Mouse (Mus musculus) G1E-ER4 (cell line): Measurements from ENCODE around the gene Galnt7. TPM values are rescaled to one million over a fixed set of nuclear protein-coding genes. Genes with fewer than 3 reads are reported as not detected.

Source experiments
- GATA1 ChIP-seq: IDR thresholded peaks from one replicate; pipeline ENCODE4 v1.8.0; 2012; ENCODE audit warnings: low read length, inconsistent platforms
- polyA plus RNA-seq: library from polyadenylated mRNA; stranded (reverse); fragments of >175 nt; gene quantifications from 2 replicates; pipeline ENCODE4 v1.2.3, GENCODE M21; 2012

The Galnt7 gene
- polyA plus RNA-seq, 1 experiment = 1.6 TPM

DNA sequence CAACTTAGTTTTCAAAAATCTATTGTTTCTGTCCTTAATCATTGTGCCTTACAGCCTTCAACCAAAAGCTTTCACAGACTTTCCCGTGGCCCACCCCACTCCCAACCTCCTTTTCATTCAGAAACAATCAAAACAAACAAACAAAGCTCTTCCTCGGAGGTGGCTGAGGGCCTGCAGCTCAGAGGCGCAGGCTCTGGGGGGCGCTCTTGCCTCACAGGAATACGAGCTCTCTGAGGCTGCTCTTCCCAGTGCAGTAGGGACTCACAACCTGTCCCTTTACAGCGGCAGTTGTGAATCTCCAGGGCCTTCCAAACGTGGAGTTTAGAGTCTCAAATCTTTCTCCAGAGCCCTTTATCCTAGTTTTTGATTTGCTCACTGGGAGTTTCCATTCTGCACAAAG lies 78.4 kb downstream of the Galnt7 start:
- no peak for TF ChIP-seq GATA1

DNA sequence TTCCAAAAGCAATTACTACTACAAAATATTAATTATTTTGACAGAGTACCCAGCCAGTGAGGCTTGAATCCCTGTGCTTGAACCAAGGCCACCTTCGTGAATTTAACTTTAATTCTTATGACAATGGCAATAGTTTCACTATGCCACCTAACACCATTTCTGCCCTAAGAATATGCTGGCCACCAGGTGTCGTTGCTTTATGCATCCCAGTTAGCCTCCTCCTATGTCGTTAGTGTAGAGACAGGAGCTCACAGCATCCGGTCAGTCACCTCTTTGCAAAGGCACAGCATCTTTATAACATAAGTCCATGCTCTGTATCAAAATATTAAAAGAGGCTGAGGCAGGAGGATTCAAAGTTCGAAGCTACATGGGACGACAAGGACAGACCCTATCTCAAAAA lies 79.0 kb downstream of the Galnt7 start:
- no peak for TF ChIP-seq GATA1

DNA sequence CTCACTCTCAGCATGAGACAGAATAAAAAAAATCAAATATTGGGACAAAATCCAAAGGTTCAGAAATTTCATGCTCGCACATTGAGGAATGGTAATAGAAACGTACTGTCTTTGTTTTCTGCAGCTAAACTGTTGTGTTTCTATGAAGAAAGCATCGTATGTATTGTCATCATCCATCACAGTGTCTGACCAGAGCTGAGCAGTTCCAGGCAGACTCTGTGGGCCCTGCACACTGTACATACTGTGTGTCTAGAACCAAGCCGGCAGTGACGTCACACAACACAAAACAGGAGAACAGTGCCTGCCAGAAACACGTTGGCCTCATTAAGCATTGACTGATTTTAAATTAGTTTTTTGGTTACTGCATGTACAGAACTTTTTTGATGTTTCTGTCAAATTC lies 82.9 kb downstream of the Galnt7 start:
- no peak for TF ChIP-seq GATA1

DNA sequence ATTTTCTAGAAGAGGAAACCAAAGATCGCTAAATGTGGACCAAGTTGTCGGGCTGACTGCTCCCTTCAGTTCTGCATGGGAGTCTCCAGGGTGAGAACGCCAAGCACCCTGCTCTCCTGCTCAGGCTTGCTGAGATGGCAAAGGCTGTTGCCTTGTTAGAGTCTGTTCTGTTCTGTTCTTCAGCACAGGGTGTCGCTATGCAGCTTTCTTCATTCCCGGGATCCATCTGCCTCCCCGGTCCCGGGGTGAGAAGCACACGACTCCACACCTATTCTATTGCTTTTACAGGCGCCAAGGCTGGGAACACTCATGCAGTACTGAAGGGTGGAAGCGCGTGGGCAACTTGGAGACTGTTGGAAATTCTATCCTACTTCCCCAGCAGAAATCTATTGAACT lies 83.4 kb downstream of the Galnt7 start:
- TF ChIP-seq GATA1 = no peak

- TF ChIP-seq GATA1 = no peak
Measured at GRCm38 (mm10) chr8:57568633-57569399, 84.0 kb downstream of the Galnt7 start.

DNA sequence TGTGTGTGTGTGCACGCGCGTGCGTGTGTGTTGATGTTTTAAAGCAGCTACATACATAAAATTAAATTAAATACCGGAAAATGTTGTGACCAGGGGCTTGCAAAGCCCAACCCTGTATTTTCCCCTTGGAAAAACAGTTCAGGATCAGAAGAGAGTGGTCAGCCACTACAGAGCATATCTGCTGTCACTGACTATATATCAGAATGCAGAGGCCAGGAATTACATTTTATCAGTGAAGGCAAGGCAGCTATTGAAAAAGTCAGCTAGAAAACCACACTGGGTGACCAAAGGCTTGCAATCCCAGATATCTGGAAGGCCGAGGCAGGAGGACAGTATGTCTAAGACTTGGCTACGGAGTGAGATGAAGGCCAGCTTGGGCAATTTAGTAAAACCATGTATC lies 84.8 kb downstream of the Galnt7 start:
- no peak for TF ChIP-seq GATA1

- TF ChIP-seq GATA1 = no peak
Measured at GRCm38 (mm10) chr8:57565039-57565438, 87.8 kb downstream of the Galnt7 start.

DNA sequence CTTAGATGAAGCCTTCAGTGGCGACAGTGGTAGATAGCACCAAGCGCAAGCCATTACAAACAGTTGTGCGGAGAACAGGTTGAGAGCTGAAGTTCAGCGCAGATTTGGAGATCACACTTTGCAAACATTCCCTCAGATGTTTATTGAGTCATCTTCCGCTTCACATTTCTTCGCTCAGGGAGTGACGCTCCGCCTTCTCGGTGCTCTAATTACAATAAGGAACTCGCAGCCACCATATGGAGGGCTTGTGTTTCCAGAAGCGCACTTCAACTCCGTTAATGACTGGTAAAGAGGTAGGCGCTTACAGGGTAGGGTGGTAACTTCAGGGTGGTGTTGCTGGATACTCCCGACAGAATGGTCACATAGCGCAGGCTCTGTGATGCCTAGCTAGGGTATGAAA lies 89.1 kb downstream of the Galnt7 start:
- TF ChIP-seq GATA1 = no peak

- TF ChIP-seq GATA1 = no peak
Measured at GRCm38 (mm10) chr8:57562741-57563140, 90.1 kb downstream of the Galnt7 start.

DNA sequence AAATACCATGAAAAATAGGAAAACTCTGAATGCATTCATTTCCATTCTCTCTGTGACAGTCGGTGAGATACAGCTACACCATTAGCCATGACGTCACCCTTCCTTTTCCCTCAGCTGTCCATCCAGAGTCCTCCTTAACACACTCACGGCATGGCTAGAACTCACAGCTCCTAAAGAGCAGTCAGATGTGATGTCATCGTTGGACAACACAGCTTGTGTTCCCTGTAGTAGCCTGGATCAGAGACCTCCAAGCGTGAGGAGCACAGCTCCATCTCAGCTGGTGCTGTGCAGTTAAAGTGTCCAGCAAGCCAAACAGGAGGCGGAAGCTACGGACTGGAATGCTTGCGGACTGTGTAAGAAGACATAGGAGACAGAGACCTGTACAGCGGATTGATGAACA lies 91.9 kb downstream of the Galnt7 start:
- no peak for TF ChIP-seq GATA1

DNA sequence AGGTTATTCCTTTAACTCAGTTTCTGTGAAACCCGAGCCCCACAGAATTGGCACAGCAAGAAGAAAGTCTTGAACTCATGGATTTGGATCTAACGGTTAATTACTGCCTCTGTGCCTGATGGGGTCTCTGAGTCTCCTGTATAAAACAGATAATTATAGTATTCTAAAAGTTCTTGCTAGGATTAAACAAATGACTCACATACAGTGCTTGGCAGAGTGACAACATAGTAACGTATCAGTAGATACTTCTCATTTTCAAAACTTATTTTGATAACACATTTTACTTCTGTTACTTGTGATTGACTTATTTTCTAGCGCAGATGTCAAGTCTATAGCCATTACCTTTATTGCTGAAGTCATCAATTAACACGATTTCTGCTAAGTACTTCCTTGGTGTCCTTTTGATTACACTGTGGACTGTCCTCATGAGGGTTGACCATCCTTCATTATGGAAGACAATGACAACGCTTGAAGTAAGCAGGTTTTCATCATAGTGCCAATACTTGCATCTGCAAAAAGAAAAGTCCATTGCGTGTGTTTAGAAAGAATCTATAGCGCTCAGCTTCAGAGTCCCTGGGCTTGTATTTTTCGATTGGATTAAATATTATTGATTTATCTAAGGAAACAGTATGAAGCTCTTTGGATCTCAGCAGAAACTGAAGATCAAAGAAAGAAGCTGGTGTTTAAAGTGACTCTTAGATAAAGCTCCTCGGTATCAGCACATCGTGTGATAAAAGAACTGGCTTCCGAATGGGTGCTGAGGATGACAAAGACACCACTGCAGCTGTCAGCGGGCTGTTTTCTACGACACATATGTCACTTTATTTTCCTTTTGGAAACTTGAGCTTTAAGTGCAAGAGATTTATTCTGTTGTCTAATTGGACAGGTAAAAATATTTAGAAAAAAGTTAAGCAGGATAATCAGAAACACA lies 100.5 kb downstream of the Galnt7 start:
- TF ChIP-seq GATA1 = no peak

- no peak for TF ChIP-seq GATA1
Measured at GRCm38 (mm10) chr8:57547581-57547980, 105.3 kb downstream of the Galnt7 start.

DNA sequence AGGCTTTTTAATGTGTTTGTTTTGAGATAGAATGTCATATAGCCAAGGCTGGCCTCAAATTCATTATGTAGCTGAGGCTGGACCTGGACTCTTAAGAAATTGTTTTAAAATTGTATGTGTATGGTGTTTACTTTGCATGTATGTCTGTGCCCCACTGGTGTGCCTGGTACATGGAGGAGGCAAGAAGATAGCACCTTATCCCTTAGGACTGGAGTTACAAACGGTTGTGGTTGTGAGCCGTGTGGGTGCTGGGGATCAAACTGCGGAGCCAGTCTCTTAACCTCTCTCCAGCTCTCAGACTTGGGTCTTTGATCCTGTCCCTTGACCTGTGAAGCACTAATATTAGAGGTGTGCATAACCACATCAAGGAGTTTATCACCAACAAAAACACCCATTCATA lies 106.0 kb downstream of the Galnt7 start:
- no peak for TF ChIP-seq GATA1

GRCm38 (mm10) chr8:57546401-57546800 lies 106.4 kb downstream of the Galnt7 start:
- TF ChIP-seq GATA1 = no peak

GRCm38 (mm10) chr8:57541405-57541804 lies 111.4 kb downstream of the Galnt7 start:
- no peak for TF ChIP-seq GATA1

- no peak for TF ChIP-seq GATA1
Measured at GRCm38 (mm10) chr8:57540951-57541350, 111.9 kb downstream of the Galnt7 start.
